Mouse (Mus musculus): ENCODE measurements at regions not wholly inside any gene's neighbourhood (a gene's known extent, or its start where the extent isn't known, plus 50 kb on each side); places are given as distances from the start of the nearest gene placed in this dataset.

- no peak overlapping the region for H3K27ac ChIP-seq (ENCODE audit: insufficient read depth, low read length)
- no peak overlapping the region for H3K4me3 ChIP-seq (ENCODE audit: insufficient read depth, low read length)
- TF ChIP-seq CTCF (IDR thresholded peaks at IDR 0.05; ENCODE audit: extremely low read depth, insufficient read depth, low read length), result no peak
- no peak for TF ChIP-seq POLR2A (IDR thresholded peaks at IDR 0.05; ENCODE audit: extremely low read depth, insufficient read depth, low read length)
- H3K4me1 ChIP-seq (ENCODE audit: control insufficient read depth, insufficient read depth, low read length), result no peaks in the 10 kb centered on the region
These were observed 128.8 kb upstream of the Gm10306 start for GRCm38 (mm10) chr4:94427581-94427980.

GRCm38 (mm10) chr4:94432005-94432404, 124.3 kb upstream of the Gm10306 start:
- no peak overlapping the region for H3K27ac ChIP-seq (ENCODE audit: insufficient read depth, low read length)
- no peak for TF ChIP-seq POLR2A (IDR thresholded peaks at IDR 0.05; ENCODE audit: extremely low read depth, insufficient read depth, low read length)
- no peak for TF ChIP-seq CTCF (IDR thresholded peaks at IDR 0.05; ENCODE audit: extremely low read depth, insufficient read depth, low read length)
- no peaks in the 10 kb centered on the region for H3K4me1 ChIP-seq (ENCODE audit: control insufficient read depth, insufficient read depth, low read length)
- H3K4me3 ChIP-seq (ENCODE audit: insufficient read depth, low read length), result no peak overlapping the region

GRCm38 (mm10) chr4:94437717-94438435, 118.5 kb upstream of the Gm10306 start:
- TF ChIP-seq POLR2A (IDR thresholded peaks at IDR 0.05; ENCODE audit: extremely low read depth, insufficient read depth, low read length) (no peak), CTCF (IDR thresholded peaks at IDR 0.05; ENCODE audit: extremely low read depth, insufficient read depth, low read length) (no peak)
- no peak overlapping the region for H3K27ac ChIP-seq (ENCODE audit: insufficient read depth, low read length)
- H3K4me3 ChIP-seq (ENCODE audit: insufficient read depth, low read length), result no peak overlapping the region
- no peaks in the 10 kb centered on the region for H3K4me1 ChIP-seq (ENCODE audit: control insufficient read depth, insufficient read depth, low read length)

- Histone ChIP-seq H3K4me1 (ENCODE audit: control insufficient read depth, insufficient read depth, low read length) (no peaks in the 10 kb centered on the region), H3K27ac (ENCODE audit: insufficient read depth, low read length) (no peak overlapping the region), H3K4me3 (ENCODE audit: insufficient read depth, low read length) (no peak overlapping the region)
- TF ChIP-seq POLR2A (IDR thresholded peaks at IDR 0.05; ENCODE audit: extremely low read depth, insufficient read depth, low read length) (no peak), CTCF (IDR thresholded peaks at IDR 0.05; ENCODE audit: extremely low read depth, insufficient read depth, low read length) (no peak)
These were observed 117.0 kb upstream of the Gm10306 start for GRCm38 (mm10) chr4:94439159-94439836.

GRCm38 (mm10) chr4:94446604-94447003, 109.7 kb upstream of the Gm10306 start:
- H3K4me1 ChIP-seq (ENCODE audit: control insufficient read depth, insufficient read depth, low read length), result no peaks in the 10 kb centered on the region
- H3K4me3 ChIP-seq (ENCODE audit: insufficient read depth, low read length), result no peak overlapping the region
- no peak for TF ChIP-seq CTCF (IDR thresholded peaks at IDR 0.05; ENCODE audit: extremely low read depth, insufficient read depth, low read length)
- no peak for TF ChIP-seq POLR2A (IDR thresholded peaks at IDR 0.05; ENCODE audit: extremely low read depth, insufficient read depth, low read length)
- H3K27ac ChIP-seq (ENCODE audit: insufficient read depth, low read length), result no peak overlapping the region

Measured in cortical plate, adult 2 months (tissue).